Mouse (Mus musculus) kidney, postnatal 0 days (tissue): ENCODE data around the gene Tnrc6a. TPM values are rescaled to one million over a fixed set of nuclear protein-coding genes. Genes with fewer than 3 reads are reported as not detected.

Experiments
- ATAC-seq: fragments of 200-750 bp; cut with Nextera tagmentation; replicated peaks from 2 replicates; pipeline ENCODE4 v1.8.0; 2017; ENCODE audit warnings: low read depth, moderate number of reproducible peaks, moderate TSS enrichment, moderate library complexity; ENCODE audit not compliant: low FRiP score
- DNase-seq: peaks from one replicate; pipeline ENCODE4 v3.0.0-alpha.2; 2016; ENCODE audit warnings: low spot score
- H3K27ac ChIP-seq: fragments of 300-500 bp; sonication (generic); 2 replicates; pipeline ENCODE4 v1.5.1; 2014; ENCODE audit warnings: mild to moderate bottlenecking
- H3K27me3 ChIP-seq: fragments of 300-500 bp; sonication (generic); 2 replicates; pipeline ENCODE4 v1.6.1; 2014; ENCODE audit warnings: low read length, mixed read lengths; ENCODE audit not compliant: insufficient read depth
- H3K36me3 ChIP-seq: fragments of 300-500 bp; sonication (generic); 2 replicates; pipeline ENCODE4 v1.6.1; 2014; ENCODE audit warnings: low read length, mixed read lengths; ENCODE audit not compliant: insufficient read depth
- H3K4me1 ChIP-seq: fragments of 300-500 bp; sonication (generic); replicated peaks from 2 replicates; pipeline ENCODE4 v1.6.1; 2014; ENCODE audit warnings: antibody characterized with exemption, low read length, mixed read lengths; ENCODE audit not compliant: insufficient read depth
- H3K4me2 ChIP-seq: fragments of 300-500 bp; sonication (generic); 2 replicates; pipeline ENCODE4 v1.6.1; 2014; ENCODE audit warnings: mild to moderate bottlenecking, low read length, moderate library complexity, mixed read lengths
- H3K4me3 ChIP-seq: fragments of 300-500 bp; sonication (generic); replicated peaks from 2 replicates; pipeline ENCODE4 v1.5.1; 2014; ENCODE audit warnings: low read depth, low read length
- H3K9ac ChIP-seq: fragments of 300-500 bp; sonication (generic); 2 replicates; pipeline ENCODE4 v1.6.1; 2014; ENCODE audit warnings: low read depth, low read length
- H3K9me3 ChIP-seq: fragments of 300-500 bp; sonication (generic); replicated peaks from 2 replicates; pipeline ENCODE4 v1.6.1; 2016; ENCODE audit warnings: low read length, inconsistent platforms, mixed read lengths
- CTCF ChIP-seq: IDR thresholded peaks from 2 replicates; pipeline ENCODE4 v1.5.1; 2016; ENCODE audit warnings: antibody characterized with exemption, low read depth, mild to moderate bottlenecking, moderate library complexity
- WGBS: fragments of 180-500 bp; shearing (Covaris S2); extraction: QIAGEN DNeasy Blood & Tissue Kit; methylation state at CpG from one replicate; pipeline ENCODE4 v1.1.7; 2014; 5-methylcytosine and 5-hydroxymethylcytosine counted together
- polyA plus RNA-seq: library from polyadenylated mRNA; unstranded; fragments of >200 nt; fragmentation: Nextera tagmentation; extraction: Ambion mirVana; gene quantifications from 2 replicates; pipeline ENCODE4 v1.2.1, GENCODE M21; 2015

The Tnrc6a gene
- polyA plus RNA-seq, 1 experiment from 2014 or later, result 58.0 TPM

DNA sequence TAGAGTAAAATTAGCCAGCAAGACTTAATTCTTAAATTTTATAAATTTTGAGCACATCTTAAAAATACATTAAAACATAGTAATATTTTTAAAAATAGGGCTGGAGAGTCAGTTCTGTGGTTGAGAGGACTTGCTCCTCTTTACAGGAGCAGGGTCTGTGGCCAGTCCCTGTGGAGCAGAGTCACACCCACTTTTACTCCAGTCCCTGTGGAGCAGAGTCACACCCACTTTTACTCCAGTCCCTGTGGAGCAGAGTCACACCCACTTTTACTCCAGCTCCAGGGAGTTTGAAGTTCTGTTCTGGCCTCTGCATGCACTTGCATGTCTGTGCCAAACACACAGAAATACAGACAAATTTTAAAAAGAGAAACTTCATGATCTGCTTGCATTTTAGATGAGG lies 53.5 kb downstream of the Tnrc6a start:
- Histone ChIP-seq H3K4me2 (no peak overlapping the region), H3K27ac (no peak overlapping the region), H3K4me1 (no peaks in the 10 kb centered on the region), H3K27me3 (no peaks in the 10 kb centered on the region), H3K36me3 (peaks cover 58% of the 10 kb centered on the region), H3K4me3 (no peak overlapping the region), H3K9me3 (no peaks in the 10 kb centered on the region), H3K9ac (no peak overlapping the region)
- no peak for DNase-seq
- no peak for ATAC-seq
- no peak for TF ChIP-seq CTCF

DNA sequence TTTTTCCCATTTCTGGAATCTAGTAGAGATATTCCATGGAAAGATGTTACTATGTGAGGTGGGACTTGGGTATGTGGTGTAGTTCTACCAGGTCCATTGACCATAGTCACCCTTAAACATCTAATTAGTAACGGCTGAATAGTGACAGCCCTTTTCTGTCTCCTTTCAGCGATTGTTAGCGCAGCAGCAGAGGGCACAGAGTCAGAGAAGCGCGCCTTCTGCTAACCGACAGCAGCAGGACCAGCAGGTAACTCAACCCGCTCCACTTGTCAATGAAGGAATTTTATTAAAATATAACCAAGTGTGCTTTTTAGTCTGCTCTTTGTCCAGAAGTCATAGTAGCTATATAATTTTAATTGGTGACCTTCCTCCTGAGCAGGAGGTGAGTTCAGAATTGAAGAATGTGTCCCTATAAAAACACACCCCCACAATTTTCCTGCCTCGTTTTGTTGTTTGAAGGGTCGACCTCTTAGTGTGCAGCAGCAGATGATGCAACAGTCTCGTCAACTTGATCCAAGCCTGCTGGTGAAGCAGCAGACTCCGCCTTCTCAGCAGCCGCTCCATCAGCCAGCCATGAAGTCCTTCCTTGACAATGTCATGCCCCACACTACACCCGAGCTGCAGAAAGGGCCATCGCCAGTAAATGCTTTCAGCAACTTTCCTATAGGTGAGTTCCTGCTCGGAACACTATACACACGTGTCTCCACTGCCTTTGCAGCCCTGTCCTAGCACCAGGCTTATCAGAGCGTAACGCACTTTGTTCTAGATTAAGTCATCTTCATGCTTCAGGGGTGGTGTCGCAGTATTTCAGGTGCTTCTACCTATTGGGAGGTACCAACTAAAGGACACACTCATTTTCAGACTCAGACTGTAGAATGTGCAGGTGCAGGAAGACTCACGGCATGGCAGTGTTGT lies 58.4 kb downstream of the Tnrc6a start:
- Histone ChIP-seq H3K9ac (no peak overlapping the region), H3K4me1 (no peaks in the 10 kb centered on the region), H3K4me2 (no peak overlapping the region), H3K27me3 (no peaks in the 10 kb centered on the region), H3K9me3 (no peaks in the 10 kb centered on the region), H3K4me3 (no peak overlapping the region), H3K27ac (peak overlapping the region; percentile 50; the same call in 1 of the 2 replicates), H3K36me3 (peaks cover 66% of the 10 kb centered on the region)
- TF ChIP-seq CTCF, result no peak
- peak; percentile 50 for DNase-seq
- 53% methylated on average over 20 of the region's 20 CpGs for WGBS
- peak; percentile 65 for ATAC-seq

DNA sequence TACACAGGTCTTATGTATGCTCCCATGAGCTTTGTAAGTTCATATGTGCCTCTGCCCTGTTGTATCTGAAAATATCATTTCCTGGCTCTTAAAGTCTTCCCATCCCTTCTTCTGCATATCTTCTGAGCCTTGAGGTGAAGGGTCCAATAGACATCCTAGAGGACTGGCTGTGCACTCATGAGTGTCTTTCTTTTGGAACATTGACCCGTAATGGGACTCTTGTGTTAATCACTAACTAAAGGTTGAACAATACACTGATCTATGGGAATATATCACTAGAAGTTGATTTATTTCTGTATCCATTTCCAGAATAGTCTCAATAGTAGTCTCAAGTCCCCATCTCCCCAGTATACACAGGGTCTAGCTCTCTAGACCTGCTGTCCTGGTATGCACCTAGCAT lies 61.2 kb downstream of the Tnrc6a start:
- WGBS, result 58% methylated on average over 1 of the region's 1 CpGs
- H3K4me3 ChIP-seq, result no peak overlapping the region
- no peaks in the 10 kb centered on the region for H3K9me3 ChIP-seq
- H3K4me2 ChIP-seq, result no peak overlapping the region
- 0 out of 2 replicates have a peak, but pooled peaks have one; percentile 40 for ATAC-seq
- peaks cover 80% of the 10 kb centered on the region for H3K36me3 ChIP-seq
- no peak for TF ChIP-seq CTCF
- H3K27ac ChIP-seq, result no peak overlapping the region
- no peak overlapping the region for H3K9ac ChIP-seq
- H3K4me1 ChIP-seq, result no peaks in the 10 kb centered on the region
- DNase-seq, result no peak
- no peaks in the 10 kb centered on the region for H3K27me3 ChIP-seq

DNA sequence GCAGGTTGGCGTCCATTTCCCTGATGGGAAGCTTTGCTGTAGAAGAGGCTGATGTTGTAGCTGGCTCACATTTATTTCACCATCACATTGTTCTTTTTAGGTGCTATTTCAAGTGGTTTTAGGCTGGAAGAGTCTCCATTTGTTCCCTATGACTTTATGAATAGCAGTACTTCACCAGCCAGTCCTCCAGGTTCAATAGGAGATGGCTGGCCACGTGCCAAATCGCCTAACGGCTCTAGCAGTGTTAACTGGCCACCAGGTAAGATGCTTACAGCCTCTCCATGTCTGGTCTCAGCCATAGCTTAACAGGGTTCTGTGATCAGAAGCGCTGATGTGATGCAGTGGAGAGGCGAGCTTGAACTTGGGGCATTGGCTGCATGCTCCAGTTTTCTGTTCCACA lies 62.8 kb downstream of the Tnrc6a start:
- DNase-seq (no peak), ATAC-seq (no peak)
- 84% methylated on average over 6 of the region's 6 CpGs for WGBS

DNA sequence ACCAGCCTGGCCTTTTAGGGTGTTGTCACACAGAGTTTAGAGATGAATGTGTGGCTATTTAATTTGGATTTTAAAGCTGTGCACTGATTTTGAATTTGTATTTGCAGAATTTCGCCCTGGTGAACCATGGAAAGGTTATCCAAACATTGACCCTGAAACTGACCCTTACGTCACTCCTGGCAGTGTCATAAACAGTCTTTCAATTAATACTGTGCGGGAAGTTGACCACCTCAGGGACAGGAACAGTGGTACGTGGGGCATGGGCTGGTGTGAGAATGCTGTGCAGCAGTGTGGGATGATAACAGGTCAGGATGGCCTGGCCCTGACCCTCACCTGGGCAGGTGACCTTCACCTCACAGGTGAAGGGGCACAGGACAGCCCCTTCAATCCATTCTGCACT lies 63.6 kb downstream of the Tnrc6a start:
- ATAC-seq, result no peak
- Histone ChIP-seq H3K9me3 (no peaks in the 10 kb centered on the region), H3K9ac (no peak overlapping the region), H3K27ac (no peak overlapping the region), H3K36me3 (peaks cover 80% of the 10 kb centered on the region), H3K27me3 (no peaks in the 10 kb centered on the region), H3K4me2 (no peak overlapping the region), H3K4me1 (no peaks in the 10 kb centered on the region), H3K4me3 (no peak overlapping the region)
- no peak for DNase-seq
- no peak for TF ChIP-seq CTCF
- WGBS, result 50% methylated on average over 4 of the region's 4 CpGs

More for the DNA sequence above, 62.8 kb downstream of the Tnrc6a start:
- no peak for TF ChIP-seq CTCF
- Histone ChIP-seq H3K4me2 (no peak overlapping the region), H3K27me3 (no peaks in the 10 kb centered on the region), H3K4me3 (no peak overlapping the region), H3K36me3 (peaks cover 80% of the 10 kb centered on the region), H3K4me1 (no peaks in the 10 kb centered on the region), H3K9ac (no peak overlapping the region), H3K9me3 (no peaks in the 10 kb centered on the region), H3K27ac (no peak overlapping the region)

DNA sequence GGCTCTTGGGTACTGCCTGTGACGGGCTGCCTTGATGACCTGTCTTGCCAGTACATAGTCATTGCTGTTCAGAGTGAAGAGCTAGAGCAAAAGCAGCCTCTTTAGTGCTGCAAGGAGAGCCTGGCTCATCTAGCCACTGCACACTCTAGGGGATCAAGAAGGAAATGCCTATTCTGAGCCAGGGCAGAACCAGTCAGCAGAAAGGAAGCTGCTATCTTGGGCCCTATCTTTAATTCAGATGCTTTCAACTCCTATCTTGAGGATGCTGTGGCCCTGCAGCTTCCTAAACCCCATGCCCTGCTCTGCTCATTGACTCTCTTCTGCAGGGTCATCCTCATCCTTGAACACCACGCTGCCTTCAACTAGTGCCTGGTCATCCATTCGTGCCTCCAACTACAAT lies 64.8 kb downstream of the Tnrc6a start:
- no peak overlapping the region for H3K4me2 ChIP-seq
- no peak for DNase-seq
- H3K27me3 ChIP-seq, result no peaks in the 10 kb centered on the region
- 90% methylated on average over 3 of the region's 3 CpGs for WGBS
- H3K4me1 ChIP-seq, result no peaks in the 10 kb centered on the region
- no peak overlapping the region for H3K27ac ChIP-seq
- no peak overlapping the region for H3K9ac ChIP-seq
- H3K36me3 ChIP-seq, result peaks cover 82% of the 10 kb centered on the region
- ATAC-seq, result no peak
- H3K9me3 ChIP-seq, result no peaks in the 10 kb centered on the region
- H3K4me3 ChIP-seq, result no peak overlapping the region
- TF ChIP-seq CTCF, result no peak

DNA sequence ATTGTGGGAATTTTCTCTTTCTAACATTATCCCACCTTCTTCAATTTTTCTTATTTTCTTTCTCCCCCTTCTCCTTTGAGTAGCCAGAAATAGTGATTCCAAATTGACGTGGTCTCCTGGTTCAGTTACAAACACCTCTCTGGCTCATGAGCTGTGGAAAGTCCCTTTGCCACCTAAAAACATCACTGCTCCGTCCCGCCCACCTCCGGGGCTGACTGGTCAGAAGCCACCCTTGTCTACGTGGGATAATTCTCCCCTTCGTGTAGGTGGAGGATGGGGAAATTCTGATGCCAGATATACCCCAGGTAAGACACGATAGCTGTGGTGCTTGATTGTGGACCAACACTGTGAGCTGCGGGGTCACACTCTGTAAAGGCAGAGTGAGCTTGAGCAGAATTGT lies 66.1 kb downstream of the Tnrc6a start:
- 92% methylated on average over 8 of the region's 8 CpGs for WGBS
- TF ChIP-seq CTCF, result no peak
- H3K27ac ChIP-seq, result no peak overlapping the region
- ATAC-seq (no peak), DNase-seq (no peak)
- no peaks in the 10 kb centered on the region for H3K4me1 ChIP-seq
- no peak overlapping the region for H3K4me3 ChIP-seq
- H3K4me2 ChIP-seq, result no peak overlapping the region
- peaks cover 71% of the 10 kb centered on the region for H3K36me3 ChIP-seq
- H3K9ac ChIP-seq, result no peak overlapping the region
- no peaks in the 10 kb centered on the region for H3K9me3 ChIP-seq
- H3K27me3 ChIP-seq, result no peaks in the 10 kb centered on the region
